Mouse (Mus musculus) forebrain, embryonic 10.5 days (tissue): ENCODE data around the gene Map2k4. TPM values are rescaled to one million over a fixed set of nuclear protein-coding genes. Genes with fewer than 3 reads are reported as not detected.

Source experiments
- DNase-seq: peaks from one replicate; pipeline ENCODE4 v3.0.0-alpha.2; 2017; ENCODE audit warnings: low spot score; ENCODE audit errors: extremely low spot score
- H3K27ac ChIP-seq: fragments of 300-500 bp; sonication (generic); 2 replicates; pipeline ENCODE4 v1.5.1; 2016; ENCODE audit warnings: mild to moderate bottlenecking
- H3K27me3 ChIP-seq: fragments of 300-500 bp; sonication (generic); 2 replicates; pipeline ENCODE4 v1.6.1; 2016; ENCODE audit warnings: mild to moderate bottlenecking; ENCODE audit not compliant: poor library complexity, severe bottlenecking
- H3K36me3 ChIP-seq: fragments of 300-500 bp; sonication (generic); replicated peaks from 2 replicates; pipeline ENCODE4 v1.6.1; 2016; ENCODE audit warnings: mild to moderate bottlenecking, moderate library complexity
- H3K4me1 ChIP-seq: fragments of 300-500 bp; sonication (generic); 2 replicates; pipeline ENCODE4 v1.6.1; 2016
- H3K4me3 ChIP-seq: fragments of 300-500 bp; sonication (generic); 2 replicates; pipeline ENCODE4 v1.5.1; 2016; ENCODE audit warnings: mild to moderate bottlenecking, moderate library complexity
- H3K9me3 ChIP-seq: fragments of 300-500 bp; sonication (generic); 2 replicates; pipeline ENCODE4 v1.6.1; 2016; ENCODE audit warnings: mild to moderate bottlenecking, moderate library complexity
- WGBS: fragments of 180-500 bp; shearing (Covaris S2); methylation state at CpG from one replicate; pipeline ENCODE4 v1.1.7; 2016; 5-methylcytosine and 5-hydroxymethylcytosine counted together
- polyA plus RNA-seq: library from polyadenylated mRNA; unstranded; fragments of >200 nt; fragmentation: Nextera tagmentation; extraction: Ambion mirVana; gene quantifications from 2 replicates; pipeline ENCODE4 v1.2.1, GENCODE M21; 2016

Map2k4 gene
- polyA plus RNA-seq, 1 experiment from 2014 or later, result 67.8 TPM

DNA sequence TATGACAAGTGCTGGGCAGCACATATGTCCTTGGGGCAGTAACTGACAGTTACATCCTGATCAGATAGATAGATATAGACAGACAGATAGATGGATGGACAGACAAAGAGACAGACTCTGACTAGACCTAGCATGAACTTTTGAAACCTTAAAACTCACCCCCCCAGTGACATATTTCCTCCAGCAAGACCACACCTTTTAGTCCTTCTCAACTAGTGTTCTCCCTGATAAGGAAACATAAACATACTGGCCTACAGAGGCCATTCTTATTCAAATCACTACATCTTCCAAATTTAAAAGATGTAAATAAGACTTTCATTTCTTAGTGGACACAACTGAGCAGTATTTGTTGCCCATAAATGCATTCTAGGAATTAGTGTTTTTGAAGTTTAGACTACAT is 19.7 kb downstream of the Map2k4 start:
- H3K4me1 ChIP-seq, result no peaks in the 10 kb centered on the region; the same call in 1 of the 2 replicates
- H3K27ac ChIP-seq, result no peak overlapping the region
- H3K4me3 ChIP-seq, result no peak overlapping the region
- no peaks in the 10 kb centered on the region for H3K36me3 ChIP-seq
- DNase-seq, result no peak
- H3K9me3 ChIP-seq, result no peaks in the 10 kb centered on the region
- no peaks in the 10 kb centered on the region for H3K27me3 ChIP-seq

- Histone ChIP-seq H3K9me3 (no peaks in the 10 kb centered on the region), H3K27ac (no peak overlapping the region), H3K27me3 (no peaks in the 10 kb centered on the region), H3K4me3 (no peak overlapping the region), H3K4me1 (no peaks in the 10 kb centered on the region), H3K36me3 (no peaks in the 10 kb centered on the region; the same call in 1 of the 2 replicates)
- no peak for DNase-seq
- 90% methylated on average over 2 of the region's 2 CpGs for WGBS
These were observed 27.2 kb downstream of the Map2k4 start for GRCm38 (mm10) chr11:65760912-65761311.

- no peak overlapping the region for H3K4me3 ChIP-seq
- H3K36me3 ChIP-seq, result peaks cover 9% of the 10 kb centered on the region
- no peak for DNase-seq
- no peaks in the 10 kb centered on the region for H3K4me1 ChIP-seq
- 90% methylated on average over 1 of the region's 1 CpGs for WGBS
- no peaks in the 10 kb centered on the region for H3K27me3 ChIP-seq
- H3K27ac ChIP-seq, result no peak overlapping the region
- H3K9me3 ChIP-seq, result no peaks in the 10 kb centered on the region
These were observed 28.7 kb downstream of the Map2k4 start for GRCm38 (mm10) chr11:65759350-65759749.

- no peak overlapping the region for H3K4me3 ChIP-seq
- no peaks in the 10 kb centered on the region for H3K4me1 ChIP-seq
- peaks cover 21% of the 10 kb centered on the region for H3K36me3 ChIP-seq
- H3K9me3 ChIP-seq, result no peaks in the 10 kb centered on the region
- no peak for DNase-seq
- no peaks in the 10 kb centered on the region for H3K27me3 ChIP-seq
- no peak overlapping the region for H3K27ac ChIP-seq
- 93% methylated on average over 4 of the region's 4 CpGs for WGBS
These were observed 33.9 kb downstream of the Map2k4 start for GRCm38 (mm10) chr11:65754161-65754560.

GRCm38 (mm10) chr11:65753593-65753992 is 34.5 kb downstream of the Map2k4 start:
- Histone ChIP-seq H3K27ac (no peak overlapping the region), H3K36me3 (peaks cover 21% of the 10 kb centered on the region), H3K9me3 (no peaks in the 10 kb centered on the region), H3K4me1 (no peaks in the 10 kb centered on the region), H3K27me3 (no peaks in the 10 kb centered on the region), H3K4me3 (no peak overlapping the region)
- 91% methylated on average over 2 of the region's 2 CpGs for WGBS
- no peak for DNase-seq

DNA sequence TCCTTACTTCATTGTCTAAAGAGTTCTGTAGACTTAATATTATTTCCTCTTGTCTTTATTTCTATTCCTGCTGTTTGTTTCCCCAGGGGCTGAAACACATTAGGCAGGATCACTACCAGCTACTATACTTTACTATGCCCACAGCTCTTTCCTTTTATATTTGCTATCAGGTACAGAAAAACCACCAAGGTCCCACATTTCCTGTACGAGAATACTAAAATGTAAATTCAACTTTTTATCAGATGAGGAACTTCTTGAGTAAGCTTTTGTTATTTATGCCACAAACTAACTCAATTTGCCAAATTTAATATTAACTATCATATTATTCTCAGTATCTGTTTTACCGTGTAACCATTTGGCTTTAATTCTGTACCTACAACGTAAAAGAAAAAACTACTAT is 37.6 kb downstream of the Map2k4 start:
- Histone ChIP-seq H3K4me3 (no peak overlapping the region), H3K27me3 (no peaks in the 10 kb centered on the region), H3K36me3 (peaks cover 21% of the 10 kb centered on the region), H3K27ac (no peak overlapping the region), H3K9me3 (no peaks in the 10 kb centered on the region), H3K4me1 (peaks cover 6% of the 10 kb centered on the region; the same call in 1 of the 2 replicates)
- no peak for DNase-seq
- 91% methylated on average over 3 of the region's 3 CpGs for WGBS

GRCm38 (mm10) chr11:65747433-65747832 is 40.7 kb downstream of the Map2k4 start:
- Histone ChIP-seq H3K4me1 (peaks cover 6% of the 10 kb centered on the region; the same call in 1 of the 2 replicates), H3K27me3 (no peaks in the 10 kb centered on the region), H3K27ac (no peak overlapping the region), H3K36me3 (peaks cover 6% of the 10 kb centered on the region), H3K4me3 (no peak overlapping the region), H3K9me3 (no peaks in the 10 kb centered on the region)
- DNase-seq, result no peak

GRCm38 (mm10) chr11:65745707-65746333 is 42.3 kb downstream of the Map2k4 start:
- Histone ChIP-seq H3K9me3 (no peaks in the 10 kb centered on the region), H3K36me3 (peaks cover 8% of the 10 kb centered on the region), H3K27ac (no peak overlapping the region), H3K4me3 (no peak overlapping the region), H3K27me3 (no peaks in the 10 kb centered on the region), H3K4me1 (peaks cover 6% of the 10 kb centered on the region; the same call in 1 of the 2 replicates)
- 90% methylated on average over 8 of the region's 8 CpGs for WGBS
- DNase-seq, result no peak

- Histone ChIP-seq H3K4me3 (no peak overlapping the region), H3K4me1 (peaks cover 6% of the 10 kb centered on the region; the same call in 1 of the 2 replicates), H3K9me3 (no peaks in the 10 kb centered on the region), H3K27me3 (no peaks in the 10 kb centered on the region), H3K27ac (no peak overlapping the region), H3K36me3 (peaks cover 5% of the 10 kb centered on the region)
- WGBS, result 88% methylated on average over 3 of the region's 3 CpGs
- no peak for DNase-seq
These were observed 44.2 kb downstream of the Map2k4 start for GRCm38 (mm10) chr11:65743866-65744265.

- peaks cover 2% of the 10 kb centered on the region; the same call in 1 of the 2 replicates for H3K4me1 ChIP-seq
- H3K4me3 ChIP-seq, result no peak overlapping the region
- peaks cover 5% of the 10 kb centered on the region for H3K36me3 ChIP-seq
- no peaks in the 10 kb centered on the region for H3K27me3 ChIP-seq
- no peak for DNase-seq
- no peaks in the 10 kb centered on the region for H3K9me3 ChIP-seq
- H3K27ac ChIP-seq, result no peak overlapping the region
- 89% methylated on average over 5 of the region's 5 CpGs for WGBS
These were observed 47.3 kb downstream of the Map2k4 start for GRCm38 (mm10) chr11:65740811-65741210.

DNA sequence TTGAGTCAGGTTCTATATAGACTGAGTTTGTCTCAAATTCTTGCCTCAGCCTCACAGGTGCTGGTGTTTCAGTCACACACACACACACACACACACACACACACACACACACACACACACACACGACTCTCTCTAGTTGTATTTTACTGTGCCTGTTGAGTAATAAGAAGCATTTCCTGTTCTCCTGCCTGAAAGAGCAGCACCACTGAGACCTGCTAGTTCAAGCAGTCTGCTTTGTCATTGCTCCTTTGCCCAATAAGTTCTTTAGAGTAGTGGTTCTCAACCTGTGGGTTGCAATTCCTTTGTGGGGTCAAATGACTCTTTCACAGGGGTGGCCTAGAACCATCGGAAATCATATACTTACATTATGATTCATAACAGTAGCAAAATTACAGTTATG is 47.7 kb downstream of the Map2k4 start:
- H3K36me3 ChIP-seq, result peaks cover 5% of the 10 kb centered on the region
- no peaks in the 10 kb centered on the region for H3K9me3 ChIP-seq
- no peak for DNase-seq
- 91% methylated on average over 2 of the region's 2 CpGs for WGBS
- H3K27ac ChIP-seq, result no peak overlapping the region
- H3K4me3 ChIP-seq, result no peak overlapping the region
- no peaks in the 10 kb centered on the region for H3K4me1 ChIP-seq
- no peaks in the 10 kb centered on the region for H3K27me3 ChIP-seq

GRCm38 (mm10) chr11:65739880-65740279 is 48.2 kb downstream of the Map2k4 start:
- Histone ChIP-seq H3K27ac (no peak overlapping the region), H3K4me1 (no peaks in the 10 kb centered on the region), H3K4me3 (no peak overlapping the region), H3K9me3 (no peaks in the 10 kb centered on the region), H3K36me3 (peaks cover 8% of the 10 kb centered on the region), H3K27me3 (no peaks in the 10 kb centered on the region)
- no peak for DNase-seq

GRCm38 (mm10) chr11:65734656-65735055 is 53.4 kb downstream of the Map2k4 start:
- H3K4me3 ChIP-seq, result no peak overlapping the region
- no peaks in the 10 kb centered on the region for H3K9me3 ChIP-seq
- peaks cover 21% of the 10 kb centered on the region for H3K36me3 ChIP-seq
- DNase-seq, result no peak
- 89% methylated on average over 7 of the region's 7 CpGs for WGBS
- no peaks in the 10 kb centered on the region for H3K27me3 ChIP-seq
- no peak overlapping the region for H3K27ac ChIP-seq
- no peaks in the 10 kb centered on the region for H3K4me1 ChIP-seq
